Mouse (Mus musculus): ENCODE data around the gene Uba52. TPM values are rescaled to one million over a fixed set of nuclear protein-coding genes. Genes with fewer than 3 reads are reported as not detected.
"Not testable (repeated sequence)": the region's sequence is repeated elsewhere in the genome, so short reads cannot be mapped to it uniquely, and the experiment has no call there.

The Uba52 gene
- polyA plus RNA-seq, 1 experiment = 768 TPM

DNA sequence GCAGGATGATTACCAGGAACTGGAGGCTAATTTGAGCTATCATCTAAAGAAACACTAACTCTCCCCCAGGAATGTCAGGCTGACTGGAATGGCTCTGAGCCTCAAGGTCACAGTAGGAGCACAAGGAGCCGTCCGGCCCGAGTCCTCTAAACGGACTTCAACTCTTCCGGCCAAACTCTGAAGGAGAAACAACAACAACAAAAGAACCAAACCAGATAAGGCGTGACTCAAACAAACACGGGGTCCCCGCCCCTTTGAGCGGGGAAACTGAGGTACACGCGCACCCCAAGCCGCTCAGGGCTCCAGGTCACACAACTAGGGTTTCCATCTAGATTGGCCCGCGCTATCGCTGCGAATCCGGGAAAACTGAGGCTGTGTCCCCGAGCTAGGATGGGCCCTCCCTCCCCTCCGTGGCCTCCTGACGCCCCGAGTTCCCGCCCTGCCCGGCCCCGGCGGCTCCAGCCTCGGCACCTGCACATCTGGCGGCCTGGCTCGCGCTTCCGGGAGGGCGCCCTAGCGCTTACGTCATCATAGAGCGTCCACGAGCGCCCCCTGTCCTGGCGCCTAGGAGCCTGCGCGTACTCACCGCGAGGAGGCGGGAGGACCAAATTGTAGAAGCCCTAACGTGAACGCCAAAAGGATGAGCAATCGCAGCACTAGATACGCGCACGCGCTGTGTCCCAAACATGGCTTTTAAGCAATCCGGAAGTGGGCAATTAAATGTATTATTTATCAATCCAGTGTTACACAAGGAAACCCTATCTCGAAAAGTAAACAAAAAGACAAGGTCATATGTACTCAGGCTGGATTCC is 12.2 kb upstream of the Uba52 start:
- Histone ChIP-seq H3K27ac (ENCODE audit: control insufficient read depth, insufficient read depth, low read depth, low read length) (peak overlapping the region; percentile 77), H3K27me3 (ENCODE audit: control insufficient read depth, insufficient read depth, low read length) (no peaks in the 10 kb centered on the region), H3K4me1 (ENCODE audit: control insufficient read depth, insufficient read depth, low read length) (peaks cover 7% of the 10 kb centered on the region), H3K4me3 (ENCODE audit: control insufficient read depth, low read depth, low read length) (peak overlapping the region; percentile 82), H3K36me3 (ENCODE audit: control insufficient read depth, insufficient read depth, low read length) (no peaks in the 10 kb centered on the region; the same call in 1 of the 2 replicates)
- TF ChIP-seq POLR2A (IDR thresholded peaks at IDR 0.05; ENCODE audit: control insufficient read depth, low read depth, low read length) (peak; percentile 70), CTCF (IDR thresholded peaks at IDR 0.05; ENCODE audit: control insufficient read depth, insufficient read depth, insufficient replicate concordance, low read depth, low read length) (no peak)

DNA sequence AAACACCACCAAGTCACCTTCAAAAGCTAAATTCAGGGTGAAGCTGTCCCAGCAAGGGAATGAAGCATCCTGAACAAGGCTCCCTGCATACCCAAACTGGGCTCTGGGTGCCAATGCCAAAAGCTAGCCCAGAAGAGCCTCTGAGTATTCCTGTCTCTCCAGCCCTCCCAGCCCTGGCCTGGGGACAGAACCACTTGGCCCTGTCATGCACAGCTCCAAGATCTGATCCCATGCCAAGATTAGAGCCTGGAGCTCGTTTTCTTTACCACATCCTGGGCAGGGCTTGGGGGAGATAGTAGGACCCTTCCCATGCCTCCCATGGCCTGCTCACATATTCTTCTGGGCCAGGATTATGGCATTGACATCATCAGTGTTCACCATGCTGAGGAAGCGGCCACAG is 9.0 kb upstream of the Uba52 start:
- TF ChIP-seq CTCF (IDR thresholded peaks at IDR 0.05; ENCODE audit: control insufficient read depth, insufficient read depth, insufficient replicate concordance, low read depth, low read length) = no peak
- no peak for TF ChIP-seq POLR2A (IDR thresholded peaks at IDR 0.05; ENCODE audit: control insufficient read depth, low read depth, low read length)
- Histone ChIP-seq H3K4me3 (ENCODE audit: control insufficient read depth, low read depth, low read length) (no peak overlapping the region), H3K27me3 (ENCODE audit: control insufficient read depth, insufficient read depth, low read length) (no peaks in the 10 kb centered on the region), H3K27ac (ENCODE audit: control insufficient read depth, insufficient read depth, low read depth, low read length) (no peak overlapping the region), H3K36me3 (ENCODE audit: control insufficient read depth, insufficient read depth, low read length) (peaks cover 2% of the 10 kb centered on the region; the same call in 1 of the 2 replicates), H3K4me1 (ENCODE audit: control insufficient read depth, insufficient read depth, low read length) (peaks cover 4% of the 10 kb centered on the region)

DNA sequence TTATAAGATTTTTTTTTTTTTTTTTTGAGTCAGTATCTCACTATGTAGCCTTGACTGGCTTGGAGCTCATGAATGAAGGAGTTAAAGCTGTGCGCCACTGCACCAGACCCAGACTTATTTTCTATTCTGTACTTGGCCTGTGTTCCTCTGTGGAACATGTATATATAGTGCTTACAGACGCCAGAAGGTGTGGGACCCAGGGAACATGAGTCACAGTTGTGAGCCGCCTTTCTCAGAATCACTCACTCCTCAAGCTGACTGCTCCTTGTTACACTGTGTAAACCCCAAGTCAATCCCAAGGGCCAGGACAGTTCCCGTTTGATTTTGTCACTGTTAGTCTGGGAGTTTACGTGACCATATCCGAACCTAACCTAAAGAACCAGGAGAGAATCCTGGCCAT is 8.4 kb upstream of the Uba52 start:
- Histone ChIP-seq H3K4me3 (ENCODE audit: control insufficient read depth, low read depth, low read length) (no peak overlapping the region), H3K27ac (ENCODE audit: control insufficient read depth, insufficient read depth, low read depth, low read length) (no peak overlapping the region), H3K4me1 (ENCODE audit: control insufficient read depth, insufficient read depth, low read length) (peaks cover 4% of the 10 kb centered on the region), H3K36me3 (ENCODE audit: control insufficient read depth, insufficient read depth, low read length) (peaks cover 2% of the 10 kb centered on the region; the same call in 1 of the 2 replicates), H3K27me3 (ENCODE audit: control insufficient read depth, insufficient read depth, low read length) (no peaks in the 10 kb centered on the region)
- no peak for TF ChIP-seq CTCF (IDR thresholded peaks at IDR 0.05; ENCODE audit: control insufficient read depth, insufficient read depth, insufficient replicate concordance, low read depth, low read length)
- no peak for TF ChIP-seq POLR2A (IDR thresholded peaks at IDR 0.05; ENCODE audit: control insufficient read depth, low read depth, low read length)

DNA sequence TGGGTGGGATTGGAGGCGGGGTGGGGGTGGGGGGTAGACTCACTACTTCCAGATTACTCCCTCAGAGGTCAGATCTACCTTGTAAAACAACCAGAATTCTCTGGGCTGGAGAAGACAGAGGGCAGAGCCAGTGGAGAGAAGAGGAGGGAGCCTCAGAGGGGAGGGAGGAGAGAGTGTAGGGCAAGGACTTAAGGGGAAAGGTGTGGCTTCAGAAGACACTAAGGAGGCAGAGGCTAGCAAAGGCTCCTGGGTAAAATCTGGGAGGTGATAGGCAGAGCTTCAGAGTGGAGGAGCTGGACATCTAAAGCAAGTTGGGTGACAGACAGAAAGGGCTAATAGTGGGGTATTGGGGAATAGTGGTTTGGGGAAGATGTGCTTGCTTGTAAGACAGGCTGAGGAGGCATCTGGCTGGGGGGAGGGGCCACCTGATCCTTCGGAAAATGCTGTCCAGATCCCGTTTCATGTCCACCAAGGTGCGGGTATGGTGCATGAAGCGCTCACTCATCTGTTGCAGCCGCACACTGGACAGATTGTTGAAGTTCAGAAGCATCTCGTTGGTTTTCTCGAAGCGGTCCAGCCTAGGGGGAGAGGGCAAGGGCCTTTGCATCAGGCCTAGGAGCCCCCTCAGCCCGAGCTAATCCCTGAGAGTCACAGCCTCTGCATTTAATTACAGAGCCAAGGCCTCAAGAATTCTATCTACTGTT is 7.5 kb upstream of the Uba52 start:
- TF ChIP-seq CTCF (IDR thresholded peaks at IDR 0.05; ENCODE audit: control insufficient read depth, insufficient read depth, insufficient replicate concordance, low read depth, low read length) (no peak), POLR2A (IDR thresholded peaks at IDR 0.05; ENCODE audit: control insufficient read depth, low read depth, low read length) (no peak)
- Histone ChIP-seq H3K4me3 (ENCODE audit: control insufficient read depth, low read depth, low read length) (no peak overlapping the region), H3K36me3 (ENCODE audit: control insufficient read depth, insufficient read depth, low read length) (peaks cover 3% of the 10 kb centered on the region; the same call in 1 of the 2 replicates), H3K4me1 (ENCODE audit: control insufficient read depth, insufficient read depth, low read length) (peaks cover 2% of the 10 kb centered on the region), H3K27ac (ENCODE audit: control insufficient read depth, insufficient read depth, low read depth, low read length) (no peak overlapping the region), H3K27me3 (ENCODE audit: control insufficient read depth, insufficient read depth, low read length) (no peaks in the 10 kb centered on the region)

DNA sequence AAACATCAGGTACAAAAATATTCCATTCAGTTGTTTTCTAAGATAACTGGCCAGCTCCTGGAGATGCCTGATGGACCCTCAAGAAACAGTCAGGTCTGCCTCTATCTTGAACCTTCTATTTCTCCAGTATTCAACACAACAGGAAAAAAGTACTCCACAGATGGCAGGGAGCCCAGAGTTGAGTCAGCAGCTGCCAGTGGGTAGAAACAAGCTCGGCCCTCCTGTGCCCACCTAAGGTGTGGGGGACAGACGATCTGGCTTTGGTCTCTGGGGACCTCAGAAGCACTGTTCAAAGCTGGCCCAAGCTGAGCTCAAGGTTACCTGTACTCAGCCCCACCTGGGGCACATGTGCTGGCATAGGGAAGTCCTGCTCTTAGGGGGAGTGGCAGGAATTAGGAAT is 2.8 kb upstream of the Uba52 start:
- Histone ChIP-seq H3K4me3 (ENCODE audit: control insufficient read depth, low read depth, low read length) (no peak overlapping the region), H3K27ac (ENCODE audit: control insufficient read depth, insufficient read depth, low read depth, low read length) (no peak overlapping the region), H3K36me3 (ENCODE audit: control insufficient read depth, insufficient read depth, low read length) (peaks cover 4% of the 10 kb centered on the region), H3K27me3 (ENCODE audit: control insufficient read depth, insufficient read depth, low read length) (no peaks in the 10 kb centered on the region), H3K4me1 (ENCODE audit: control insufficient read depth, insufficient read depth, low read length) (no peaks in the 10 kb centered on the region; the same call in 1 of the 2 replicates)
- TF ChIP-seq POLR2A (IDR thresholded peaks at IDR 0.05; ENCODE audit: control insufficient read depth, low read depth, low read length) (no peak), CTCF (IDR thresholded peaks at IDR 0.05; ENCODE audit: control insufficient read depth, insufficient read depth, insufficient replicate concordance, low read depth, low read length) (no peak)

DNA sequence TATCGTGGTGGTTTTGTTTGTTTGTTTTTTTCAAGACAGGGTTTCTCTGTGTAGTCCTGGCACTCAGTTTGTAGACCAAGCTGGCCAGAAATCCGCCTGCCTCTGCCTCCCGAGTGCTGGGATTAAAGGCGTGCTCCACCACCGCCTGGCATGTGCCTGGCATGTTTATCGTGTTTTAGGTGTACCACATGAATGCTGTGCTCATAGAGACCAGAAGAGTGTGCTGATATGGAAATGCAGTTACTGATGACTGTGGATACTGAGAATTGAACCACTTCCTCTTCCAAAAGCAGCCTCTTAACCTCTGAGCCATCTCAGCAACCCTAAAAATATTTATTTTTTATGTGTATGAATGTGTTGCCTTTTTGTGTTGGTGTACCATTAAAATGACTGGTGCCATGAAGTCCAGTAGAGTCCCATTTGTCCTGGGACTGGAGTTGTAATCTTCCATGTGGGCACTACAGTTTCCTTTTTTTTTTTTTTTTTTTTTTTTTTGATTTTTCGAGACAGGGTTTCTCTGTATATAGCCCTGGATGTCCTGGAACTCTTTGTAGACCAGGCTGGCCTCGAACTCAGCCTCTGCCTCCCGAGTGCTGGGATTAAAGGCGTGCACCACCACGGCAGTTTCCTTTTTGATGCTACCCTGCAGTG is 1.8 kb upstream of the Uba52 start:
- Histone ChIP-seq H3K4me1 (ENCODE audit: control insufficient read depth, insufficient read depth, low read length) (no peaks in the 10 kb centered on the region; the same call in 1 of the 2 replicates), H3K27ac (ENCODE audit: control insufficient read depth, insufficient read depth, low read depth, low read length) (no peak overlapping the region), H3K27me3 (ENCODE audit: control insufficient read depth, insufficient read depth, low read length) (no peaks in the 10 kb centered on the region), H3K36me3 (ENCODE audit: control insufficient read depth, insufficient read depth, low read length) (peaks cover 4% of the 10 kb centered on the region), H3K4me3 (ENCODE audit: control insufficient read depth, low read depth, low read length) (peak overlapping the region; percentile 62)
- no peak for TF ChIP-seq CTCF (IDR thresholded peaks at IDR 0.05; ENCODE audit: control insufficient read depth, insufficient read depth, insufficient replicate concordance, low read depth, low read length)
- TF ChIP-seq POLR2A (IDR thresholded peaks at IDR 0.05; ENCODE audit: control insufficient read depth, low read depth, low read length) = no peak

DNA sequence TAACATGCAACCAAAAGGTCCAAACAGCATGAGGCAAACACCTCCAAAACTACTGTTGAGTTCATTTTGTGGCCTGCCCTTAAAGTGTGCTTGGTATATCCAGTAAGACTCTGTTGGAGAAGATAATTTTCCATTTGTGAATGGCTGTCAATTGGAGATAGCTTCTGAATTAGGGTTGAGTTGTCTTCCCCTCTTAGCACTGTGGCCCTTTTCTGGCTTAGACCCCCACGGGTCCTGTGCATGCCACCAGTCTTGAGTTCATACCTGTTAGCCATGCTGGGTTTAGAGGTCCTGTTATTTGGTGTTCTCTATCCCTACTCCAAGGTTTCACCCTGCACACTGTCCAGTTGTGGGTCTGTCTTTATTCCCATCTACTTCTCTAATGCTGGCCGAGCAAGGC is 1.2 kb upstream of the Uba52 start:
- TF ChIP-seq POLR2A (IDR thresholded peaks at IDR 0.05; ENCODE audit: control insufficient read depth, low read depth, low read length) (no peak), CTCF (IDR thresholded peaks at IDR 0.05; ENCODE audit: control insufficient read depth, insufficient read depth, insufficient replicate concordance, low read depth, low read length) (no peak)
- peaks cover 3% of the 10 kb centered on the region for H3K4me1 ChIP-seq (ENCODE audit: control insufficient read depth, insufficient read depth, low read length)
- H3K36me3 ChIP-seq (ENCODE audit: control insufficient read depth, insufficient read depth, low read length) = peaks cover 4% of the 10 kb centered on the region
- peak overlapping the region; percentile 62 for H3K4me3 ChIP-seq (ENCODE audit: control insufficient read depth, low read depth, low read length)
- no peaks in the 10 kb centered on the region for H3K27me3 ChIP-seq (ENCODE audit: control insufficient read depth, insufficient read depth, low read length)
- H3K27ac ChIP-seq (ENCODE audit: control insufficient read depth, insufficient read depth, low read depth, low read length) = no peak overlapping the region

DNA sequence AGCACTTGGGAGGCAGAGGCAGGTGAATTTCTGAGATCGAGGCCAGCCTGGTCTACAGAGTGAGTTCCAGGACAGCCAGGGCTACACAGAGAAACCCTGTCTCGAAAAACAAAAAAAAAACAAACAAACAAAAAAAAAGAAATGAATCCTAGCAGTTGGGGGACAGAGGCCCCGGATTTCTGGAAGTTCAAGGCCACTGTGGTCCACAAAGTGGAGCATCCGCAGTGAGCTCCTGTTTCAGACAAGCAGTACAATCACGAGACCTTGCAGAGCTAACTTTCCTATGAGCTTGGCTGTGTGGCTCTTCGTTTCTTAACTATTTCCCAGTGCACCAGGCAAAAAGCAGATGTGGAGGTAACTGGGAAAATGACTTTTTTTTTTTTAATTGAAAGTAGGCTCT is 573 bp upstream of the Uba52 start:
- not testable (repeated sequence) for H3K27me3 ChIP-seq (ENCODE audit: control insufficient read depth, insufficient read depth, low read length); H3K4me1 ChIP-seq (ENCODE audit: control insufficient read depth, insufficient read depth, low read length); H3K36me3 ChIP-seq (ENCODE audit: control insufficient read depth, insufficient read depth, low read length)
- Histone ChIP-seq H3K4me3 (ENCODE audit: control insufficient read depth, low read depth, low read length) (peak overlapping the region; percentile 96), H3K27ac (ENCODE audit: control insufficient read depth, insufficient read depth, low read depth, low read length) (peak overlapping the region; percentile 99)

Data from testis, adult 2 months (tissue).